Mouse (Mus musculus): ENCODE data around the gene Apobec3. TPM values are rescaled to one million over a fixed set of nuclear protein-coding genes. Genes with fewer than 3 reads are reported as not detected.
"Not testable (repeated sequence)": the region's sequence is repeated elsewhere in the genome, so short reads cannot be mapped to it uniquely, and the experiment has no call there.

The Apobec3 gene
- polyA plus RNA-seq, 1 experiment from 2014 or later: 6.9 TPM

DNA sequence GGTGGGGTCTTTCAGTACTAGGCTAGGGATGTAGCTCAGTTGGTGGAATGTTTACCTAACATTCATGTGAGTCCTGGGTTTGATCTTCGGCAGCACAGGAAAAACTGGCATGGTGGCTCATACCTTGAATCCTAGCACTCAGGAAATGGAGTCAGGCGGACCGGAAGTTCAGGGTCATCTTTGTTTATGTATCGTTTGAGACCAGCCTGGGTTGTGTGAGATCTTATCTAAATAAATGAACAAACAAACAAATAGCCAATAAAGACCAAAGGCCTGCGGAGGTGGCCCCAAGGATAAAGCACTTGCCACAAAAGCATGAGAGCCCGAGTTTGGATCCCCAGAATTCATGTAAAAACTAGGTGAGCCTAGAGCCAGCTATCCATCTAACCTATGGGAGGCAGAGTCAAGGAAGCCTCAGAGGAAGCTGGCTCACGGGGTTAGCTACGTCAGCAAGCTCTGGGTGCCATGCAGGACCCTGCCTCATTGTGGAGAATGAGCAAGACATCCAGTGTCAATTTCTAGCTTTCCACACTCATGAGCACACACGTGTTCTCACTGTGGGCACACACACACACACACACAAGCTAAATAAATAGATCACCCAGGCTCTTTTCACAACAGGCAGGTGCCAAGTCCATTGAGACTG lies 4.7 kb downstream of the Apobec3 start:
- H3K27ac ChIP-seq (replicated peaks): no peak overlapping the region
- ATAC-seq (ENCODE audit: low FRiP score, low read depth): no peak
- no peaks in the 10 kb centered on the region for H3K36me3 ChIP-seq
- H3K4me2 ChIP-seq (replicated peaks): no peak overlapping the region
- no peaks in the 10 kb centered on the region for H3K9me3 ChIP-seq
- no peak overlapping the region for H3K9ac ChIP-seq (replicated peaks)
- 90% methylated on average over 9 of the region's 9 CpGs for WGBS
- peaks cover 8% of the 10 kb centered on the region for H3K4me1 ChIP-seq
- peaks cover 19% of the 10 kb centered on the region for H3K27me3 ChIP-seq
- H3K4me3 ChIP-seq: no peak overlapping the region

DNA sequence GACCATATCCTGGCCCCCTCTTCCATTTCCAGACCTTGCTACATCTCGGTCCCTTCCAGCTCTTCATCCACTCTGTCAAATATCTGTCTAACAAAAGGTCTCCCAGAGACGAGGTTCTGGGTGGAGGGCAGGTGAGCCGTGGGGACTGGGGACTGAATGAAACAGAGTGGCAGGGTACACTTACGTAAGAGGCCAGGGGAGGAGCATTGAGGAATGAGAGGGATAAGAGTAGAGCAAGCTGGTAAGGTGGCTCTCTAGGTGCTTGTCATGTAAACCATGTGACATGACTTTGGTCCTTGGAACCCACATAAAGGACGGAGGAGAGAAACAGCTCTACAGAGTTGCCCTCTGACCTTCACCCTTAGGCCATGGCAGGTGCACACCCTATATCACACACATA lies 7.5 kb downstream of the Apobec3 start:
- H3K4me2 ChIP-seq (replicated peaks): no peak overlapping the region
- no peak for ATAC-seq (ENCODE audit: low FRiP score, low read depth)
- H3K27me3 ChIP-seq: no peaks in the 10 kb centered on the region
- no peaks in the 10 kb centered on the region for H3K36me3 ChIP-seq
- no peak overlapping the region for H3K4me3 ChIP-seq
- H3K9me3 ChIP-seq: no peaks in the 10 kb centered on the region
- no peak overlapping the region for H3K9ac ChIP-seq (replicated peaks)
- WGBS: 93% methylated on average over 5 of the region's 5 CpGs
- no peaks in the 10 kb centered on the region for H3K4me1 ChIP-seq
- no peak overlapping the region for H3K27ac ChIP-seq (replicated peaks)

DNA sequence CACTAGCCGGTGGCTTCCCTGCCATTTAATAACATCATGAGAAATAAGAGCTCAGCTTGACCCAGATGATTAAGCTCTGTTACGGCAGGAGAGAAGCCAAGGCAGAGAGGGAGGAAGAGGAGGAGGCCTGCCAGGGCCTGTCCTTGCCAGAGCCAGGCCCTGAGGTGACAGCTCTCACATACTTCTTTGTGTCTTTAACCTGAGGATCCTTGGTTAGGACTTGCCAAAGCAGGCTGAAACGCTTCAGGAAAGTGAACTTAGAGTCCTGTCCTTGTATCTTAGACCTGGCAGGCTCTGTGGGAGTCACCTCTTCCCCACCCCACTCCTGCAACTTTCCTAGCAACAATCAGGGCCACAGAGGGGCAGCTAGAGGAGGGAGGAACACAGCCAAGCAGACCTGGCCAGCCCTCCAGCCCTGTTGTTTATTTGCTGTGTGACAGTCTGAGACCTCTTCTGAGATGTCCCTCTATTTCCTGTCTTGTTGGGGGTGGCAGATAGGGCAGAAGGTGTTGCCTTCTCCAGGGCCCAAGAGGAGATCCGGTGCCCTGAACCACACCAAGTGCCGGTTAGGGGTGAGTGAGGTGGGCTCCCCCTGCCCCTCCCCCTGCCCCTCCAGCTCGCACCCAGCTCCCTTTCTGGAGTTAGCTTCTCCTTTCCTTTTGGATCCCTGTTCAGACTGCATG lies 8.5 kb downstream of the Apobec3 start:
- Histone ChIP-seq H3K4me1 (no peaks in the 10 kb centered on the region), H3K9me3 (no peaks in the 10 kb centered on the region), H3K4me3 (no peak overlapping the region), H3K27ac (replicated peaks) (no peak overlapping the region), H3K36me3 (no peaks in the 10 kb centered on the region), H3K9ac (replicated peaks) (no peak overlapping the region), H3K4me2 (replicated peaks) (no peak overlapping the region), H3K27me3 (no peaks in the 10 kb centered on the region)
- 90% methylated on average over 6 of the region's 6 CpGs for WGBS
- no peak for ATAC-seq (ENCODE audit: low FRiP score, low read depth)

- Histone ChIP-seq H3K9me3 (no peaks in the 10 kb centered on the region), H3K27ac (replicated peaks) (no peak overlapping the region), H3K4me1 (no peaks in the 10 kb centered on the region), H3K4me3 (no peak overlapping the region), H3K36me3 (no peaks in the 10 kb centered on the region), H3K4me2 (replicated peaks) (no peak overlapping the region), H3K27me3 (no peaks in the 10 kb centered on the region), H3K9ac (replicated peaks) (no peak overlapping the region)
- 69% methylated on average over 7 of the region's 7 CpGs for WGBS
- ATAC-seq (ENCODE audit: low FRiP score, low read depth): no peak
Observed at GRCm38 (mm10) chr15:79900751-79901150, 9.3 kb downstream of the Apobec3 start.

- Histone ChIP-seq H3K27me3 (no peaks in the 10 kb centered on the region), H3K4me3 (no peak overlapping the region), H3K9ac (replicated peaks) (no peak overlapping the region), H3K9me3 (no peaks in the 10 kb centered on the region), H3K36me3 (no peaks in the 10 kb centered on the region), H3K4me1 (no peaks in the 10 kb centered on the region), H3K27ac (replicated peaks) (no peak overlapping the region), H3K4me2 (replicated peaks) (no peak overlapping the region)
- ATAC-seq (ENCODE audit: low FRiP score, low read depth): no peak
- 88% methylated on average over 2 of the region's 2 CpGs for WGBS
Observed at GRCm38 (mm10) chr15:79901399-79901798, 9.9 kb downstream of the Apobec3 start.

GRCm38 (mm10) chr15:79903081-79903480 lies 11.6 kb downstream of the Apobec3 start:
- not testable (repeated sequence) for H3K27ac ChIP-seq (replicated peaks); H3K9me3 ChIP-seq; H3K27me3 ChIP-seq; ATAC-seq (ENCODE audit: low FRiP score, low read depth); H3K36me3 ChIP-seq; H3K4me1 ChIP-seq; H3K4me2 ChIP-seq (replicated peaks); H3K9ac ChIP-seq (replicated peaks); H3K4me3 ChIP-seq
- 94% methylated on average over 8 of the region's 8 CpGs for WGBS

- Histone ChIP-seq H3K4me1 (no peaks in the 10 kb centered on the region), H3K27me3 (no peaks in the 10 kb centered on the region), H3K36me3 (no peaks in the 10 kb centered on the region), H3K27ac (replicated peaks) (no peak overlapping the region), H3K4me2 (replicated peaks) (no peak overlapping the region), H3K4me3 (no peak overlapping the region), H3K9me3 (no peaks in the 10 kb centered on the region), H3K9ac (replicated peaks) (no peak overlapping the region)
- no peak for ATAC-seq (ENCODE audit: low FRiP score, low read depth)
Observed at GRCm38 (mm10) chr15:79903963-79904362, 12.5 kb downstream of the Apobec3 start.

DNA sequence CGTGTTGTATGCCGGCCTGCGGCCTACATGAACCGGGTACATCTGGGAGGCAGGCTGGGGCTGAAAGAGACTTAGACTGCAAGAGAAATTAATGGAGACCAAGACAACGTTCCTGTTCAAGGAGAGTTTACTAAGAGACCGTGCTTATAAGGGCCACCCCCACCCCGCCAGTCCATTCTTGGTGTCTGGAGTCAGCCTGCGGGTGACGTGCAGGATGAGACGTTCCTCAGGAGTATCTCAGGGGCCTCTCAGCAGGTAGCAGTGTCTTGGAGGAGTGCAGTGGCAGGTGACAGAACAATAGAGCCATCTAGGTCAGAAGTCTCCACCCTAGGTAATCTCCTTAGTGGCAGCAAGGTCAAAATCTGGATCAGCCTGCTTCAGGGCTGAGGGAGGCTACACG lies 13.2 kb downstream of the Apobec3 start:
- H3K9me3 ChIP-seq; H3K4me2 ChIP-seq (replicated peaks); ATAC-seq (ENCODE audit: low FRiP score, low read depth); H3K27ac ChIP-seq (replicated peaks); H3K4me1 ChIP-seq; H3K36me3 ChIP-seq; H3K4me3 ChIP-seq; H3K27me3 ChIP-seq; H3K9ac ChIP-seq (replicated peaks): not testable (repeated sequence)
- 82% methylated on average over 11 of the region's 11 CpGs for WGBS

- Histone ChIP-seq H3K4me1 (no peaks in the 10 kb centered on the region), H3K9me3 (no peaks in the 10 kb centered on the region), H3K36me3 (no peaks in the 10 kb centered on the region), H3K27ac (replicated peaks) (no peak overlapping the region), H3K4me3 (no peak overlapping the region), H3K27me3 (no peaks in the 10 kb centered on the region), H3K4me2 (replicated peaks) (no peak overlapping the region), H3K9ac (replicated peaks) (no peak overlapping the region)
- no peak for ATAC-seq (ENCODE audit: low FRiP score, low read depth)
- WGBS: 67% methylated on average over 12 of the region's 12 CpGs
Observed at GRCm38 (mm10) chr15:79905211-79905610, 13.8 kb downstream of the Apobec3 start.

DNA sequence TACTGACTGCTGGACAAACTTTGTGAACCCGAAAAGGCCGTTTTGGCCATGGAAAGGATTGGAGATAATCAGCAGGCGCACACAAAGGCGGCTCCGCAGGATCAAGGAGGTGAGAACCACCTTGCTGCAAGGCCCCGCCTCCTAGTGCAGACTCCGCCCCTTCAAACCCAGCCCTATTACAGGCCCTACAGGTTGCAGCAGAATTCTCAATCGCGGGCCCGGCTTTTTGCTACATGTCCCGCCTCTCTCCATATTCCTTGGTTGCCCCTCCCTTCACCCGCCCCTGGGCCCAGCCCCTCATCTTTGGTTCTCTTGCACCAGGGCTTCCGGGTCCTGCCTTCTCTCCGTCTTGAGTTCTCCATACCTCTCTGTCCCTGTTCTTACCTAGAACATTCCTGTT lies 15.4 kb downstream of the Apobec3 start:
- no peak overlapping the region for H3K4me2 ChIP-seq (replicated peaks)
- no peak overlapping the region for H3K4me3 ChIP-seq
- no peak overlapping the region for H3K9ac ChIP-seq (replicated peaks)
- H3K27me3 ChIP-seq: no peaks in the 10 kb centered on the region
- ATAC-seq (ENCODE audit: low FRiP score, low read depth): no peak
- H3K9me3 ChIP-seq: no peaks in the 10 kb centered on the region
- H3K36me3 ChIP-seq: no peaks in the 10 kb centered on the region
- no peaks in the 10 kb centered on the region for H3K4me1 ChIP-seq
- 45% methylated on average over 14 of the region's 14 CpGs for WGBS
- H3K27ac ChIP-seq (replicated peaks): no peak overlapping the region

DNA sequence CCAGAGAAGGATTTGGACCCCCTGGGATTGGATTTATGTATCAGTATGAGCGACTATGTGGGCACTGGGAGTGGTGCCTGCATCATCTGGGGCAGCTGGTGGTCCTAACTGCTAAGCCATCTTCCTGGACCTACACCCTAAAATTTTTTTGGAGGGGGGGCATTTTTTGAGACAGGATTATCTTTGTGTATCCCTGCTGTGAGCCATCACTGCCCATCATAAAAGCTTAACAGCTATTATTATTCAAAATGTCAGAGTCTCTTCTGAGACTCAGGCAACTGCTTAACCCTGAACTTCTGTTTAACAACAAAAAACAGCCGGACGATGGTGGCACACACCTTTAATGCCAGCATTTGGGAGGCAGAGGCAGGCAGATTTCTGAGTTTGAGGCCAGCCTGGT lies 17.5 kb downstream of the Apobec3 start:
- not testable (repeated sequence) for H3K27ac ChIP-seq (replicated peaks); H3K27me3 ChIP-seq; H3K4me3 ChIP-seq; H3K9me3 ChIP-seq; H3K4me1 ChIP-seq; H3K4me2 ChIP-seq (replicated peaks); H3K9ac ChIP-seq (replicated peaks); ATAC-seq (ENCODE audit: low FRiP score, low read depth); H3K36me3 ChIP-seq
- 88% methylated on average over 3 of the region's 3 CpGs for WGBS

DNA sequence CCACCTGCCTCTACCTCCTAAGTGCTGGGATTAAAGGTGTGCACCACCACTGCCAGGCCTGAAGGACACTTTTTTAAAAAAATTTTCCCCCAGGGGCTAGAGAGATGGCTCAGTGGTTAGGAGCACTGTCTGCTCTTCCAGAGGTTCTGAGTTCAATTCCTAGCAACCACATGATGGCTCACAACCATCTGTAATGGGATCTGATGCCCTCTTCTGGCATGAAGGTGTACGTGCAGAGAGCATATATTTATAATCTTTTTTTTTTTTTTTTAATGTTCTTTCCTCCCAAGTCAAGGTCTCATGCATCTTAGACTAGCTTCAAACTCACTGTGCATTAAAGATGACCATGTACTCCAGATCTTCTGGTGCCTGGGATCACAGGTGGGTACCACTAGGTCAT lies 19.4 kb downstream of the Apobec3 start:
- not testable (repeated sequence) for H3K9ac ChIP-seq (replicated peaks); H3K4me1 ChIP-seq; H3K9me3 ChIP-seq; H3K27ac ChIP-seq (replicated peaks); ATAC-seq (ENCODE audit: low FRiP score, low read depth); H3K36me3 ChIP-seq; H3K27me3 ChIP-seq; H3K4me3 ChIP-seq; H3K4me2 ChIP-seq (replicated peaks)
- 91% methylated on average over 1 of the region's 1 CpGs for WGBS

- H3K4me3 ChIP-seq: no peak overlapping the region
- 90% methylated on average over 8 of the region's 8 CpGs for WGBS
- H3K36me3 ChIP-seq: no peaks in the 10 kb centered on the region
- H3K27ac ChIP-seq (replicated peaks): no peak overlapping the region
- no peak overlapping the region for H3K9ac ChIP-seq (replicated peaks)
- no peak overlapping the region for H3K4me2 ChIP-seq (replicated peaks)
- H3K27me3 ChIP-seq: no peaks in the 10 kb centered on the region
- no peaks in the 10 kb centered on the region for H3K4me1 ChIP-seq
- ATAC-seq (ENCODE audit: low FRiP score, low read depth): no peak
- no peaks in the 10 kb centered on the region for H3K9me3 ChIP-seq
Observed at GRCm38 (mm10) chr15:79911339-79911738, 19.9 kb downstream of the Apobec3 start.
